Mouse (Mus musculus): Measurements from ENCODE around the gene Pex26.

- TF ChIP-seq KAT2A (conservative IDR thresholded peaks at IDR 0.05; ENCODE audit: low read depth, low read length) = no peak
- no peak for TF ChIP-seq CTCF (IDR thresholded peaks at IDR 0.05 in 2 of 3, conservative IDR thresholded peaks at IDR 0.05 in 1 of 3; ENCODE audit: control insufficient read depth in 1 of 3, insufficient read depth in 1 of 3, low read depth in 2 of 3, low read length in 3 of 3, poor library complexity in 1 of 3, severe bottlenecking in 1 of 3)
- no peak for TF ChIP-seq POLR2A (IDR thresholded peaks at IDR 0.05; ENCODE audit: control insufficient read depth in 1 of 2, insufficient read depth in 1 of 2, low read depth in 1 of 2, low read length in 2 of 2, poor library complexity in 1 of 2)
- no peak for TF ChIP-seq POLR2AphosphoS2 (IDR thresholded peaks at IDR 0.05; ENCODE audit: low read length)
- TF ChIP-seq MYB (IDR thresholded peaks at IDR 0.05; ENCODE audit: low read depth, low read length) = no peak
- no peak for TF ChIP-seq TCF12 (IDR thresholded peaks at IDR 0.05; ENCODE audit: low read depth, low read length)
- no peak for TF ChIP-seq POLR2AphosphoS5 (IDR thresholded peaks at IDR 0.05; ENCODE audit: borderline replicate concordance, low read depth, low read length)
- TF ChIP-seq GABPA (IDR thresholded peaks at IDR 0.05; ENCODE audit: low read depth, low read length) = no peak
- TF ChIP-seq USF2 (IDR thresholded peaks at IDR 0.05; ENCODE audit: borderline replicate concordance in 1 of 2, insufficient read depth in 1 of 2, low read depth in 1 of 2, low read length in 2 of 2) = no peak
- TF ChIP-seq UBTF (IDR thresholded peaks at IDR 0.05; ENCODE audit: borderline replicate concordance, insufficient read depth, low read depth, low read length) = no peak
- no peak for TF ChIP-seq GATA1 (IDR thresholded peaks at IDR 0.05; ENCODE audit: low read depth, low read length)
- TF ChIP-seq RAD21 (IDR thresholded peaks at IDR 0.05; ENCODE audit: low read depth, low read length) = no peak
Observed at GRCm38 (mm10) chr6:121194956-121195731, 11.7 kb downstream of the Pex26 start.

All from MEL (cell line).